Mouse (Mus musculus) MN1 (cell line): ENCODE measurements at regions not wholly inside any gene's neighbourhood (a gene's known extent, or its start where the extent isn't known, plus 50 kb on each side); places are given as distances from the start of the nearest gene placed in this dataset.
A peak's percentile ranks its signal among the peaks of the same experiment; 100 is the strongest.

Experiments used
- DNase-seq: peaks from one replicate; pipeline ENCODE4 v3.0.0-alpha.2; 2016; ENCODE audit warnings: low spot score

- no peak for DNase-seq
These were observed 580.2 kb downstream of the Zfp706 start for GRCm38 (mm10) chr15:36427334-36427733.

GRCm38 (mm10) chr15:36425902-36426301 is 581.7 kb downstream of the Zfp706 start:
- DNase-seq, result no peak

GRCm38 (mm10) chr15:36424047-36424446 is 583.5 kb downstream of the Zfp706 start:
- DNase-seq, result no peak

GRCm38 (mm10) chr15:36422781-36423180 is 584.8 kb downstream of the Zfp706 start:
- DNase-seq, result no peak

- DNase-seq, result no peak
These were observed 587.6 kb downstream of the Zfp706 start for GRCm38 (mm10) chr15:36419943-36420480.

GRCm38 (mm10) chr15:36417426-36417825 is 590.1 kb downstream of the Zfp706 start:
- no peak for DNase-seq

- no peak for DNase-seq
These were observed 591.9 kb downstream of the Zfp706 start for GRCm38 (mm10) chr15:36415552-36416249.

- no peak for DNase-seq
These were observed 595.6 kb downstream of the Zfp706 start for GRCm38 (mm10) chr15:36412016-36412415.

- DNase-seq, result no peak
These were observed 602.1 kb downstream of the Zfp706 start for GRCm38 (mm10) chr15:36405446-36405845.

GRCm38 (mm10) chr15:36403336-36404119 is 604.0 kb downstream of the Zfp706 start:
- peak; percentile 22 for DNase-seq

- DNase-seq, result no peak
These were observed 605.5 kb downstream of the Zfp706 start for GRCm38 (mm10) chr15:36402051-36402450.

- DNase-seq, result no peak
These were observed 607.2 kb downstream of the Zfp706 start for GRCm38 (mm10) chr15:36400311-36400840.

GRCm38 (mm10) chr15:36399355-36400012 is 608.1 kb downstream of the Zfp706 start:
- peak; percentile 43 for DNase-seq

GRCm38 (mm10) chr15:36398099-36398982 is 609.2 kb downstream of the Zfp706 start:
- DNase-seq, result no peak

- DNase-seq, result no peak
These were observed 610.8 kb downstream of the Zfp706 start for GRCm38 (mm10) chr15:36396791-36397190.

GRCm38 (mm10) chr15:36396245-36396644 is 611.3 kb downstream of the Zfp706 start:
- DNase-seq, result no peak

GRCm38 (mm10) chr15:36395672-36396050 is 611.9 kb downstream of the Zfp706 start:
- no peak for DNase-seq

- DNase-seq, result no peak
These were observed 612.5 kb downstream of the Zfp706 start for GRCm38 (mm10) chr15:36394914-36395671.

- DNase-seq, result no peak
These were observed 617.8 kb downstream of the Zfp706 start for GRCm38 (mm10) chr15:36389775-36390174.

GRCm38 (mm10) chr15:36381228-36381671 is 626.3 kb downstream of the Zfp706 start:
- DNase-seq, result no peak
